Mouse (Mus musculus) left cerebral cortex, adult 8-10 months (tissue): ENCODE measurements at regions not wholly inside any gene's neighbourhood (a gene's known extent, or its start where the extent isn't known, plus 50 kb on each side); places are given as distances from the start of the nearest gene placed in this dataset.
"Not testable (repeated sequence)": the region's sequence is repeated elsewhere in the genome, so short reads cannot be mapped to it uniquely, and the experiment has no call there.

Experiments
- DNase-seq, 2 experiments: peaks; one replicate each; pipeline ENCODE4 v3.0.0; 2022; ENCODE audit warnings: low spot score in 2 of 2

GRCm38 (mm10) chr2:108032301-108033013, 742.0 kb downstream of the Kcna4 start:
- peak in 1 of 2 experiments; percentile 16 for DNase-seq

- no peak for DNase-seq
Measured at GRCm38 (mm10) chr2:108033328-108034182, 743.1 kb downstream of the Kcna4 start.

DNA sequence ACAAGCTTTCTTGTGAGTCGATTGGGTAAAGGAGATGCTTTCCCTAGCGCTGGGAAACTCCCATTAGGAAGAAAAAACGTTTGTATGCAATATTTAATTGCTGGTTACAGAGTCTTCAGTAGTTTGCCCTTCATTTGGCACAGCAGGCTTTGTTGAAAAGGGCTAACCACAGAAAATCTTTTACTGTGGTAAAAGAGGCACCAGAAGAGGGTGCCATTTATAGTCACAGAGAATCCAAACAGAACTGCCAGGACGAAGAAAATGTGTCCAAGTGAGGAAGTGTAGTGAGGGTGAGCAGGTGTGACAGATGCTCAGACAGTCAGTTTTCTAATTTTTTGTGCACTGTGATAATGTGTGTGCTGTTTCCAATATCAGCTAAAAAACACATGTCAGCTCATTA, 744.4 kb downstream of the Kcna4 start:
- no peak for DNase-seq

DNA sequence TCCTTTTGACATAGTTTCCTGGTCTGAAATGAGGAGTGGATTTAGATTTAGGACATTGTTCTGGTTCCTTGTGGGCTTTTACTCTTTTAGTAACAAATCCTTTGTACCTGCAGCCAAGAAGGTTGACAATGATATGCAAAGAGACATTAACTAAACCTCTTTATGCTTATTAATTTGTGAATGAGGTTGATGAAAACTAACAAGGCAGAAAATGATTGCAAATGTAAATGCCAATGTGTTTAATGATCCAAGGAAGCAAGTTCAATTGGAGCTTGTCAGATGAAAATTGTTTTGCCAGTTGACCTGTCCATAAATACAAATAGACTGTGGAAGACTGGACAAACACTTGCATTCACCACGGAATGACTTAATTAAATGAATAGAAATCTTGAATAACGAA, 751.6 kb downstream of the Kcna4 start:
- no peak for DNase-seq

DNA sequence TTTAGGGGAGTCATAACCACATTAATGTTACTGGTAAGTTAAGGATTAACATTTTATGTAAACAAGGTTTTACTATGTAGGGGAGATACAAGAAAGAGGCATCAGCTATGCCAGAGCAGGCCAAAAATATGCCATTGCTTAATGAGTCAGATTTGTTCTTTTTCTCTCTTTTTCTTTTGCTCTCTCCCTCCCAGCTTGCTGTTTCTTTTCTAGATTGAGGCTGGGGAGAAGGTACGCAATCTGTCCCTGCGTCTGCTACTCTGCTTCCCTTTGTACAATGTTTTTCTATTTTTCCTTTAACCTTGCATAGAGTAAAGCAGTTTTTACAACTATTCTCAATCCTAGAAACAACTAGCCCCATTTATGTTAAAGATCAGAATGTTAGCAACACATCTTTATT, 754.4 kb downstream of the Kcna4 start:
- no peak for DNase-seq

DNA sequence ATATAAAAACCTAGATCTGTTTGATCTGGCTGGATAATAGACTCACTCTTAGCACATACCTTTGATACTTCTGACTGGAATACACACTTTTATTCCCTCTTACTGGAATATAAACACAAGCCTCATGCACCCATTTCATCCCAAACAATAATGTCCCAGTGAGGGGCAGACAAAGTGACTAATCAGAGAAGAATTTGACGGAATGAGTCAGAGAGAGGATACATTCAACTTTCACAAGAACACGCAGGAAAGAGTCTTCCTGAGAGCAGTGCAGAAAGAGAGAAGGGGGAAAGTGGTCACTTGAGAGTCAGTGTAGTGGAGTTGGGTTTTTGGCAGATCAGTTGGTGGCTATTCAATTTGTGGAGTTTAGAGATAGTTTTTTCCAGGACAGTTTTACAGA, 755.6 kb downstream of the Kcna4 start:
- no peak for DNase-seq

GRCm38 (mm10) chr2:108062751-108063150, 772.3 kb downstream of the Kcna4 start:
- DNase-seq: not testable (repeated sequence)

DNA sequence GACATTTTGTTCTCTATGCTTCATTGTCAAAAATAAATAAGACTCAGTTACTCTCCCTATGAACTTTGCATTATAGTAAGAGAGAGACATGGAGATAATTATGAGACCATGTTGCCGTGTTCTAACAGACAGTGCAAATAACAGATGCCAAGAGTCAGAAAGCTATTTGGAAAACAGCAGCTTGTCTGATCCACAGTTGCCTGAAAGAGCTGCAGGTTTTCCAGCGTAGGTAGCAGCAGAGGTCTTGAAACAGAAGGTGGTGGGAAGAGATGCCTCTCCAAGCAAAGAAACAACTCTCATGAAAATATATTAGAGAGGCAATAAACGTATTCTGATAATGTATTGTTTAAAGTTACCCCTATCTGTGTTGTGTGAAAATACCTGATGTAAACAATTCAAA, 793.5 kb downstream of the Kcna4 start:
- DNase-seq: peak in 1 of 2 experiments; percentile 6

DNA sequence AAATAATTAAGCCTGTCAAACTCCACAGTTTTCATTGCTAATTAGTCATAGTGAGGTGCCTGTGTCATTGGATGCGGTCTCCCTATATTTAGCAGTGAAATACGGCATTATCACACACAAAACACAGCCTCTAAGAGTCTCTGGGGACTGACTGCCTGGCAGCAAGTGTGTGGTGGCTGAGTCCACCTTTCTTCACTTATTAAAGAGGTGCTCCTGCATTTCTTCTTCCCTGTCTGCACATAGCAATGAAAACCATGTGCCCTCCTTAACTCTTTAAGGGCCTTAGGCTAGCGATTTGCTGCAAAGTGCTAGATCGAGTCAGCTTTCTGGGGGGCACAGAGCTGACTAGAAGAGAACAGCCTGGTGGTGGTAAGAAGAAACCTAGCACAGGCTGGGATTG, 799.8 kb downstream of the Kcna4 start:
- no peak for DNase-seq

DNA sequence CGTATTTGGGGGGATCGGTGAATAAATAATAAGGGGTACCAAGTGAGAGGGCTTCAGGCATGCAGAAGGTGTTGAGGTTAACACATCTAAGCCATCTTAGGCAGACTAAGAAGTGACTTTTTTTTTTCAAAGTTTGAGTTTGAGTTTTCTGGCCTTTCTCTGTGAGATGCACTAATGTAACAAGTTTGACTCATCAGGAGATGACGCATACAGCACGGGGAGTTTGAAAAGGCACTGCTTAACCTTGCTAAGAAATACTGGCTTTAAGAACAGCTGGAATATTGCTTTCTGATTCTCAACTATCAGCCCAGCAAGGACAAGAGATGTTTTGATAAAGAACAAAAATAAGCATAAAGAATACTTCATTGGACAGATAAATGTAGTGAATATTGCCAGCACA, 806.6 kb downstream of the Kcna4 start:
- DNase-seq: no peak

DNA sequence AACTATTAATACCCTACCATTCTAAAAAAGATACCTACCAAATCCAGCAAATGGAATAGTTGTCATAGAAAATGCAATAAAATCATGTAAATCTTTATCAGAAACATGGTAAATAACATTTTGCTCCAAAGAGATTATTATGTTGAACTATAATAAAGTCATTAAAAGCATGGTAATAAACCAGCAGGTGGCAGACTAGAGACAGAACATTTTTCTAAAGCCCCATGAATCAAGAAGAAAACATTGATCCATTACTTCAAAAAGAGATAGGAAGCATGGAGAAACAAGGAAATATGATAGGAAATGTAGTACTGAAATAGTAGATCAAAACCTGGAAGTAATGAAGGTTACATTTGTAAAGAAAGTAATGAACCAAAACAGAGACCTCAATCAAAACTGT, 819.7 kb downstream of the Kcna4 start:
- DNase-seq: no peak

DNA sequence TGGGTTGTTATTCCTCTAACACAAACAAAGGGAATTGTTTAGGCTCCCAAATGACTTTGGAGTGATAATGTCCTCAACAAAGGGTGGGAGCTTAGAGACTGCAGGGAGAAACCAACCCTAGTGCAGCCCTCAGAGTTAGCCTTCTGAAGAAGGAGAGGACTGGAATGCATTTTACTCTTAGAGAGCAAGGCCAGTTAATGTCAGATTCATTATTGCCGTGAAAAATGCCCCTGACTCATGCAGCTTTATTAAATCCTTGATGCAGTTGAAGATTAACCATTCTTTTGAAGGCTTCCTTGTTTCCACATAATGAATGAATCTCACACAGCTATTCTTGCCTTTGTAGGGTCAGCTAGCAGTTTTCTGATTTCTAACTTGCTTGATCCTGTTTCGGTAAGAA, 855.3 kb downstream of the Kcna4 start:
- DNase-seq: no peak

GRCm38 (mm10) chr2:108148221-108148620, 857.8 kb downstream of the Kcna4 start:
- no peak for DNase-seq

DNA sequence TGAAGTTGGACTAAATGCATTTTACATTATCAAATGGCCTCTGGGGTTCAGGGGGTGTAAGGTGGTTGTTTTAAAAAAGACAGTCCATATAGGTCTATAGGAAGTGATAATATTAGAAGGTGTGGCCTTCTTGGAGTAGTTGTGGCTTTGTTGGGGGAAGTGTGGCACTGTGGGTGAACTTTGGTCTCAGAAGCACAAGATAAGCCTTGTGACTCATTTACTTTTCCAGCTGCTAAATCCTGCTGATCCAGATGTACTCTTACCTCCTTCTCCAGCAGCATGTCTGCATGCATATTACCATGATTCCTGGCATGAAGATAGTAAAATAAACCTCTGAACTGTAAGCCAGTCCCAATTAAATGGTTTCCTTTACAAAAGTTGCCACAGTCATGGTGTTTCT, 865.8 kb downstream of the Kcna4 start:
- DNase-seq: no peak

- no peak for DNase-seq
Measured at GRCm38 (mm10) chr2:108157731-108158130, 867.3 kb downstream of the Kcna4 start.

DNA sequence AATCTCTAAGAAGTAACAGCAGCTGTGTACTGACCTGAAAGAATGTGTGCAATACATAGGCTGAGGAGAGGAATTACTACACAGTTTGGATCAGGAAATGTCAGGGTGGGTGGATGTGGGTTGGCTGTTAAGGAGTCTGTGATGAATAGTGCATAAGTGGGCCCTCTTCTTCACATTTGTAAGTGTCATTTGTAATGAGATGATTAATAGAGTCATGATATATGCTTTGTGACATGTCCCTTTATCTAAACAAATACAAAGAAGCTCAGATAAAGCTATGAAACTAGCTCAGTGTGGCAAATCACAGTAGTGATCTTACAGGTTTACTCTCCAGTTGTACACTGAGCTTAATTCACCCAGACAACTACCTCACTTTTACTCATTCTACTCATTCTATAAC, 867.9 kb downstream of the Kcna4 start:
- no peak for DNase-seq

DNA sequence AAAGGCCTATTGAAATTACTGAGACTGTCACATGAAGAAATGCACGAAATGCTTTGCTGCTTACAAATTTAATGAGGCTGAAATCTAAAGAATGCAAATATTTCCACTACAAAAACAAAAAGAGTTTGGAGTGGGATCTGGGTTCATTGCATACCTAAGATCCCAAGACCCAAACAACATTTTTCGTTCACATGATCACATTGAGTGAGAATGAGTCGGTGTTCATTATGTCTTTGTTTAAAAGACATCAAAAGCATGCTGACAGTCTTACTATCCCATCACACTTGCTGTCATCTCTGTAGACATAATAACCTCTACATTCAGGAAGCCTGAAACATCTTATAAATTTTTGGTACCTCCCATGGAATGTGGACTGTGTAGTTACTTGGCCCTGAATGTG, 870.4 kb downstream of the Kcna4 start:
- no peak for DNase-seq

DNA sequence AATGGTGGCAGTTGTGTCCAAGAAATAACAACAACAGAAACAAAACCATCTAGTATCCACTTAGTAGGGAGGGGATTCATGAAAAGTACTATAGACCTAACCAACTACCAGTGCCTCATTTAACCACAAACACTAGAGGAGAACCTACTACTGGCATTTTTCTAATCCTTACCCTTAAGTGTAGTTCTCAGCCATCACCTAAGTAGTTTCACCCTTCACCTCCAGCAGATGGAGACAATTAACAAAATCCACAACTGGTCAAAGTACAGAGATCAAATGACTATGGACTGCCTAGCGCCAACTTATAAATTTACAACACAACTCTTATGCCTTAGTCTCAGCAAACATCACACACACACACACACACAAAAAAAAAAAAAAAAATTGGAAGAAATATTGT, 874.6 kb downstream of the Kcna4 start:
- DNase-seq: no peak
